Mouse (Mus musculus): ENCODE results near the gene Mrpl23. TPM values are rescaled to one million over a fixed set of nuclear protein-coding genes. Genes with fewer than 3 reads are reported as not detected.

Gene Mrpl23
- polyA plus RNA-seq, 1 experiment: 72.2 TPM

- no peak overlapping the region for H3K4me3 ChIP-seq (ENCODE audit: insufficient read depth, poor library complexity, severe bottlenecking)
- H3K36me3 ChIP-seq (ENCODE audit: control insufficient read depth, insufficient read depth): no peaks in the 10 kb centered on the region
- no peaks in the 10 kb centered on the region for H3K27me3 ChIP-seq (ENCODE audit: control insufficient read depth, insufficient read depth, insufficient read length)
These were observed 20.3 kb downstream of the Mrpl23 start for GRCm38 (mm10) chr7:142552591-142553416.

GRCm38 (mm10) chr7:142553417-142554335, 21.2 kb downstream of the Mrpl23 start:
- H3K79me3 ChIP-seq (ENCODE audit: low read depth): no peaks in the 10 kb centered on the region
- H3K36me3 ChIP-seq (ENCODE audit: control insufficient read depth, insufficient read depth): no peaks in the 10 kb centered on the region
- H3K4me3 ChIP-seq (ENCODE audit: insufficient read depth, poor library complexity, severe bottlenecking): no peak overlapping the region
- no peaks in the 10 kb centered on the region for H3K79me2 ChIP-seq (ENCODE audit: control insufficient read depth, insufficient read depth)
- H3ac ChIP-seq (ENCODE audit: control insufficient read depth, insufficient read length, low read depth): no peak overlapping the region
- TF ChIP-seq CTCF (IDR thresholded peaks at IDR 0.05; ENCODE audit: control insufficient read depth, insufficient read depth, insufficient read length): no peak
- TF ChIP-seq MYOD1 (IDR thresholded peaks at IDR 0.05; ENCODE audit: control insufficient read depth, insufficient read length, low read depth): no peak
- no peak for TF ChIP-seq MYOG (IDR thresholded peaks at IDR 0.05; ENCODE audit: control insufficient read depth, extremely low read depth, insufficient read length)
- H3K27me3 ChIP-seq (ENCODE audit: control insufficient read depth, insufficient read depth, insufficient read length): no peaks in the 10 kb centered on the region

More at GRCm38 (mm10) chr7:142552591-142553416, 20.3 kb downstream of the Mrpl23 start:
- no peak overlapping the region for H3ac ChIP-seq (ENCODE audit: control insufficient read depth, insufficient read length, low read depth)
- no peak for TF ChIP-seq MYOD1 (IDR thresholded peaks at IDR 0.05; ENCODE audit: control insufficient read depth, insufficient read length, low read depth)
- TF ChIP-seq CEBPB (IDR thresholded peaks at IDR 0.05; ENCODE audit: low read depth): no peak
- no peak for TF ChIP-seq USF1 (IDR thresholded peaks at IDR 0.05; ENCODE audit: low read depth)
- H3K79me3 ChIP-seq (ENCODE audit: low read depth): no peaks in the 10 kb centered on the region
- H3K79me2 ChIP-seq (ENCODE audit: control insufficient read depth, insufficient read depth): no peaks in the 10 kb centered on the region

- H3K79me2 ChIP-seq (ENCODE audit: control insufficient read depth, insufficient read depth): no peaks in the 10 kb centered on the region
- H3K79me3 ChIP-seq (ENCODE audit: low read depth): no peaks in the 10 kb centered on the region
- no peaks in the 10 kb centered on the region for H3K36me3 ChIP-seq (ENCODE audit: control insufficient read depth, insufficient read depth)
- no peaks in the 10 kb centered on the region for H3K27me3 ChIP-seq (ENCODE audit: control insufficient read depth, insufficient read depth, insufficient read length)
- H3ac ChIP-seq (ENCODE audit: control insufficient read depth, insufficient read length, low read depth): no peak overlapping the region
- no peak overlapping the region for H3K4me3 ChIP-seq (ENCODE audit: insufficient read depth, poor library complexity, severe bottlenecking)
- TF ChIP-seq MAX (IDR thresholded peaks at IDR 0.05) (no peak), USF1 (IDR thresholded peaks at IDR 0.05; ENCODE audit: low read depth) (no peak), CEBPB (IDR thresholded peaks at IDR 0.05; ENCODE audit: low read depth) (no peak), CTCF (IDR thresholded peaks at IDR 0.05; ENCODE audit: control insufficient read depth, insufficient read depth, insufficient read length) (no peak), MYOG (IDR thresholded peaks at IDR 0.05; ENCODE audit: control insufficient read depth, extremely low read depth, insufficient read length) (no peak), MYOD1 (IDR thresholded peaks at IDR 0.05; ENCODE audit: control insufficient read depth, insufficient read length, low read depth) (no peak), FOSL1 (IDR thresholded peaks at IDR 0.05; ENCODE audit: insufficient read depth, low read length, poor library complexity, severe bottlenecking) (no peak)
These were observed 22.1 kb downstream of the Mrpl23 start for GRCm38 (mm10) chr7:142554625-142555024.

DNA sequence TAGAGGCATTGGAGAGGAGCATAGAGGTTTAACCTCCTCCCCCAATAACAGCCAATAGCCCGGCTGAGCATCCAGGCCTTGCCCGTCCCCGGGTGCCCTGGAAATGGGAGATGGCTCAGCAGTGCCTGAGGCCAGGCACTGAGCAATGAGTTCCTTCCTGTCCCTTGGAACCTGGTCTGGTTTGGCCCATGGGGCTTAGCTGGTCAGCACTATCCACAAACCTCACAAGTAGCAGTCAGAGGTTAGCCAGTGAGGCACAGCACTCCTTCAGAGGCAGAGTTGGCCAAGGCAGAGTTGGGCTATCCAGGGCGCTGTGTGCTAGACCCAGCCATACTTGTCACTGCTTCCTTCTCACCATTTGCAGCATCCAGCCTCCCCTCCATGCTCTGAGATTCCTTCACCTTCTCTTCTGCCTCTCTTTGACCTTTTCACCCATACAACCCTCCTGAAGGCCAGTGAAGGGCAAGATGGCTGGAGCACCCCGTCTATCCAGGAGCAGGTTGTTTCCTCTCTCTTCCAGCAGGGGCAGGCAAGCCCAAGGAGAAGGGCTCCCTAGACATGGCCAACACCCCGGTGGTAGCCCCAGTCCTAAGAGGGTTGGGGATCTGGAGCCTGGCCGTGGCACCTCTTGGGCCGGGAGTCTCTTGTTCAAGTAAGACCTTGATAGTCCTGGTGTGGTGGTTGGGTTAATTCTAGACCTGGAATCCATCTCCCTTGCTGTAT, 23.0 kb downstream of the Mrpl23 start:
- Histone ChIP-seq H3K4me3 (ENCODE audit: insufficient read depth, poor library complexity, severe bottlenecking) (no peak overlapping the region), H3K27me3 (ENCODE audit: control insufficient read depth, insufficient read depth, insufficient read length) (no peaks in the 10 kb centered on the region), H3ac (ENCODE audit: control insufficient read depth, insufficient read length, low read depth) (no peak overlapping the region), H3K79me3 (ENCODE audit: low read depth) (no peaks in the 10 kb centered on the region), H3K36me3 (ENCODE audit: control insufficient read depth, insufficient read depth) (no peaks in the 10 kb centered on the region), H3K79me2 (ENCODE audit: control insufficient read depth, insufficient read depth) (no peaks in the 10 kb centered on the region)
- TF ChIP-seq CEBPB (IDR thresholded peaks at IDR 0.05; ENCODE audit: low read depth): no peak
- TF ChIP-seq FOSL1 (IDR thresholded peaks at IDR 0.05; ENCODE audit: insufficient read depth, low read length, poor library complexity, severe bottlenecking): no peak
- TF ChIP-seq CTCF (IDR thresholded peaks at IDR 0.05; ENCODE audit: control insufficient read depth, insufficient read depth, insufficient read length): no peak
- no peak for TF ChIP-seq MYOG (IDR thresholded peaks at IDR 0.05; ENCODE audit: control insufficient read depth, extremely low read depth, insufficient read length)
- TF ChIP-seq USF1 (IDR thresholded peaks at IDR 0.05; ENCODE audit: low read depth): no peak

GRCm38 (mm10) chr7:142556089-142556476, 23.6 kb downstream of the Mrpl23 start:
- TF ChIP-seq CEBPB (IDR thresholded peaks at IDR 0.05; ENCODE audit: low read depth): no peak
- no peak for TF ChIP-seq MYOG (IDR thresholded peaks at IDR 0.05; ENCODE audit: control insufficient read depth, extremely low read depth, insufficient read length)
- TF ChIP-seq MAX (IDR thresholded peaks at IDR 0.05): no peak
- no peak for TF ChIP-seq FOSL1 (IDR thresholded peaks at IDR 0.05; ENCODE audit: insufficient read depth, low read length, poor library complexity, severe bottlenecking)
- Histone ChIP-seq H3K36me3 (ENCODE audit: control insufficient read depth, insufficient read depth) (no peaks in the 10 kb centered on the region), H3K79me2 (ENCODE audit: control insufficient read depth, insufficient read depth) (no peaks in the 10 kb centered on the region), H3K27me3 (ENCODE audit: control insufficient read depth, insufficient read depth, insufficient read length) (no peaks in the 10 kb centered on the region), H3ac (ENCODE audit: control insufficient read depth, insufficient read length, low read depth) (no peak overlapping the region), H3K4me3 (ENCODE audit: insufficient read depth, poor library complexity, severe bottlenecking) (no peak overlapping the region), H3K79me3 (ENCODE audit: low read depth) (no peaks in the 10 kb centered on the region)
